Mouse (Mus musculus) midbrain, embryonic 10.5 days (tissue): ENCODE measurements at regions not wholly inside any gene's neighbourhood (a gene's known extent, or its start where the extent isn't known, plus 50 kb on each side); places are given as distances from the start of the nearest gene placed in this dataset.
"Not testable (repeated sequence)": the region's sequence is repeated elsewhere in the genome, so short reads cannot be mapped to it uniquely, and the experiment has no call there.

ENCODE experiments used
- DNase-seq: peaks from one replicate; pipeline ENCODE4 v3.0.0-alpha.2; 2017; ENCODE audit warnings: low spot score
- H3K27ac ChIP-seq: fragments of 300-500 bp; sonication (generic); replicated peaks from 2 replicates; pipeline ENCODE4 v1.5.1; 2016; ENCODE audit warnings: mild to moderate bottlenecking
- H3K27me3 ChIP-seq: fragments of 300-500 bp; sonication (generic); 2 replicates; pipeline ENCODE4 v1.6.1; 2016; ENCODE audit warnings: low read depth, mild to moderate bottlenecking; ENCODE audit not compliant: poor library complexity, severe bottlenecking
- H3K36me3 ChIP-seq: fragments of 300-500 bp; sonication (generic); 2 replicates; pipeline ENCODE4 v1.6.1; 2016; ENCODE audit warnings: mild to moderate bottlenecking, moderate library complexity
- H3K4me1 ChIP-seq: fragments of 300-500 bp; sonication (generic); 2 replicates; pipeline ENCODE4 v1.6.1; 2016
- H3K4me3 ChIP-seq: fragments of 300-500 bp; sonication (generic); 2 replicates; pipeline ENCODE4 v1.5.1; 2016; ENCODE audit warnings: mild to moderate bottlenecking, moderate library complexity
- H3K9me3 ChIP-seq: fragments of 300-500 bp; sonication (generic); replicated peaks from 2 replicates; pipeline ENCODE4 v1.6.1; 2016; ENCODE audit warnings: mild to moderate bottlenecking
- WGBS: fragments of 180-500 bp; shearing (Covaris S2); methylation state at CpG from one replicate; pipeline ENCODE4 v1.1.7; 2016; 5-methylcytosine and 5-hydroxymethylcytosine counted together

GRCm38 (mm10) chr4:114296380-114296779, 110.1 kb upstream of the Trabd2b start:
- H3K9me3 ChIP-seq = no peaks in the 10 kb centered on the region
- no peak overlapping the region for H3K27ac ChIP-seq
- DNase-seq = no peak
- H3K36me3 ChIP-seq = no peaks in the 10 kb centered on the region
- no peaks in the 10 kb centered on the region for H3K4me1 ChIP-seq
- H3K4me3 ChIP-seq = no peak overlapping the region
- H3K27me3 ChIP-seq = no peaks in the 10 kb centered on the region

GRCm38 (mm10) chr4:114298517-114298916, 108.0 kb upstream of the Trabd2b start:
- not testable (repeated sequence) for H3K27me3 ChIP-seq, DNase-seq, H3K4me1 ChIP-seq, H3K36me3 ChIP-seq, H3K27ac ChIP-seq, H3K4me3 ChIP-seq, H3K9me3 ChIP-seq
- WGBS = 54% methylated on average over 1 of the region's 1 CpGs

- no peak overlapping the region for H3K4me3 ChIP-seq
- no peaks in the 10 kb centered on the region for H3K27me3 ChIP-seq
- H3K9me3 ChIP-seq = no peaks in the 10 kb centered on the region
- H3K4me1 ChIP-seq = no peaks in the 10 kb centered on the region
- WGBS = 52% methylated on average over 3 of the region's 3 CpGs
- no peak overlapping the region for H3K27ac ChIP-seq
- no peaks in the 10 kb centered on the region for H3K36me3 ChIP-seq
- DNase-seq = peak; percentile 11
These were observed 106.0 kb upstream of the Trabd2b start for GRCm38 (mm10) chr4:114300390-114301012.

GRCm38 (mm10) chr4:114304654-114305053, 101.9 kb upstream of the Trabd2b start:
- Histone ChIP-seq H3K4me1 (peaks cover 9% of the 10 kb centered on the region), H3K36me3 (no peaks in the 10 kb centered on the region), H3K9me3 (no peaks in the 10 kb centered on the region), H3K27ac (no peak overlapping the region), H3K27me3 (no peaks in the 10 kb centered on the region), H3K4me3 (no peak overlapping the region)
- DNase-seq = no peak
- WGBS = 70% methylated on average over 1 of the region's 1 CpGs

GRCm38 (mm10) chr4:114307491-114307890, 99.0 kb upstream of the Trabd2b start:
- no peak for DNase-seq
- no peak overlapping the region for H3K27ac ChIP-seq
- H3K4me1 ChIP-seq = peaks cover 9% of the 10 kb centered on the region
- no peak overlapping the region for H3K4me3 ChIP-seq
- no peaks in the 10 kb centered on the region for H3K36me3 ChIP-seq
- H3K27me3 ChIP-seq = no peaks in the 10 kb centered on the region
- H3K9me3 ChIP-seq = no peaks in the 10 kb centered on the region
- 89% methylated on average over 1 of the region's 1 CpGs for WGBS

- whole genome bisulfite sequencing = 7% methylated on average over 1 of the region's 1 CpGs
These were observed 98.0 kb upstream of the Trabd2b start for GRCm38 (mm10) chr4:114308518-114308917.

GRCm38 (mm10) chr4:114315051-114315450, 91.5 kb upstream of the Trabd2b start:
- no peak for DNase-seq
- H3K4me3 ChIP-seq = no peak overlapping the region
- H3K27ac ChIP-seq = no peak overlapping the region
- 80% methylated on average over 2 of the region's 2 CpGs for WGBS
- H3K36me3 ChIP-seq = no peaks in the 10 kb centered on the region
- H3K27me3 ChIP-seq = no peaks in the 10 kb centered on the region
- no peaks in the 10 kb centered on the region for H3K9me3 ChIP-seq
- H3K4me1 ChIP-seq = no peaks in the 10 kb centered on the region

More at GRCm38 (mm10) chr4:114308518-114308917, 98.0 kb upstream of the Trabd2b start:
- no peak overlapping the region for H3K27ac ChIP-seq
- no peak overlapping the region for H3K4me3 ChIP-seq
- H3K27me3 ChIP-seq = no peaks in the 10 kb centered on the region
- H3K9me3 ChIP-seq = no peaks in the 10 kb centered on the region
- peak; percentile 39 for DNase-seq
- no peaks in the 10 kb centered on the region for H3K36me3 ChIP-seq
- peaks cover 9% of the 10 kb centered on the region for H3K4me1 ChIP-seq

- 90% methylated on average over 2 of the region's 2 CpGs for WGBS
- H3K4me3 ChIP-seq = no peak overlapping the region
- H3K9me3 ChIP-seq = no peaks in the 10 kb centered on the region
- no peaks in the 10 kb centered on the region for H3K36me3 ChIP-seq
- no peak overlapping the region for H3K27ac ChIP-seq
- H3K4me1 ChIP-seq = no peaks in the 10 kb centered on the region
- no peaks in the 10 kb centered on the region for H3K27me3 ChIP-seq
- no peak for DNase-seq
These were observed 91.0 kb upstream of the Trabd2b start for GRCm38 (mm10) chr4:114315556-114315955.

- Histone ChIP-seq H3K4me3 (no peak overlapping the region), H3K9me3 (no peaks in the 10 kb centered on the region), H3K36me3 (no peaks in the 10 kb centered on the region), H3K27me3 (no peaks in the 10 kb centered on the region), H3K27ac (no peak overlapping the region), H3K4me1 (no peaks in the 10 kb centered on the region)
- DNase-seq = no peak
- 85% methylated on average over 2 of the region's 2 CpGs for WGBS
These were observed 89.4 kb upstream of the Trabd2b start for GRCm38 (mm10) chr4:114317076-114317475.

GRCm38 (mm10) chr4:114320076-114320475, 86.4 kb upstream of the Trabd2b start:
- Histone ChIP-seq H3K27ac (no peak overlapping the region), H3K36me3 (no peaks in the 10 kb centered on the region), H3K27me3 (no peaks in the 10 kb centered on the region), H3K4me1 (no peaks in the 10 kb centered on the region), H3K4me3 (no peak overlapping the region), H3K9me3 (no peaks in the 10 kb centered on the region)
- DNase-seq = no peak
- WGBS = 85% methylated on average over 1 of the region's 1 CpGs

- H3K4me1 ChIP-seq = no peaks in the 10 kb centered on the region
- H3K4me3 ChIP-seq = no peak overlapping the region
- no peaks in the 10 kb centered on the region for H3K36me3 ChIP-seq
- DNase-seq = no peak
- no peaks in the 10 kb centered on the region for H3K9me3 ChIP-seq
- no peak overlapping the region for H3K27ac ChIP-seq
- no peaks in the 10 kb centered on the region for H3K27me3 ChIP-seq
- WGBS = 70% methylated on average over 3 of the region's 3 CpGs
These were observed 84.8 kb upstream of the Trabd2b start for GRCm38 (mm10) chr4:114321516-114322339.

GRCm38 (mm10) chr4:114329978-114330377, 76.5 kb upstream of the Trabd2b start:
- Histone ChIP-seq H3K27me3 (no peaks in the 10 kb centered on the region), H3K9me3 (no peaks in the 10 kb centered on the region), H3K36me3 (no peaks in the 10 kb centered on the region), H3K4me1 (no peaks in the 10 kb centered on the region), H3K27ac (no peak overlapping the region), H3K4me3 (no peak overlapping the region)
- DNase-seq = no peak
- 92% methylated on average over 1 of the region's 1 CpGs for WGBS

GRCm38 (mm10) chr4:114331161-114331560, 75.4 kb upstream of the Trabd2b start:
- H3K4me1 ChIP-seq = no peaks in the 10 kb centered on the region
- H3K27ac ChIP-seq = no peak overlapping the region
- H3K9me3 ChIP-seq = no peaks in the 10 kb centered on the region
- 75% methylated on average over 3 of the region's 3 CpGs for WGBS
- no peaks in the 10 kb centered on the region for H3K36me3 ChIP-seq
- no peaks in the 10 kb centered on the region for H3K27me3 ChIP-seq
- no peak overlapping the region for H3K4me3 ChIP-seq
- no peak for DNase-seq
